9 mouse cellular contexts compared by ENCODE assay signal in genomic region chr19:37531200-37531845, GRCm38 (mm10). TPM values are rescaled to one million over a fixed set of nuclear protein-coding genes. Genes with fewer than 3 reads are reported as not detected.
DNase-seq lines count a peak whose midpoint lies in the region; ATAC-seq and TF ChIP-seq lines count a peak whose summit lies in the region.
"Had no signal": no experiment of that assay in that cellular context is flagged by ENCODE, and none has a peak within 500 bp of the region (broad histone marks: within the 10 kb centered on the region; RNA-seq: fewer than 3 reads in every experiment).

No protein-coding gene starts in this region.

- H3K27ac ChIP-seq in cerebellum, adult 2 months (ENCODE audit: insufficient read depth, low read length) = no peak overlapping the region
- H3K27ac ChIP-seq in liver, embryonic 11.5 days (ENCODE audit: low read depth, low read length) = no peak overlapping the region
- H3K27ac ChIP-seq: liver, embryonic 15.5 days had no signal

- no peaks in the 10 kb centered on the region for H3K4me1 ChIP-seq in cerebellum, adult 2 months (ENCODE audit: control insufficient read depth, insufficient read depth, low read length)
- peaks cover 17% of the 10 kb centered on the region for H3K4me1 ChIP-seq in liver, embryonic 11.5 days (replicated peaks; ENCODE audit: control insufficient read depth, insufficient read depth, low read length)

- no peaks in the 10 kb centered on the region for H3K9me3 ChIP-seq in liver, embryonic 11.5 days (ENCODE audit: control insufficient read depth, low read length)
- H3K9me3 ChIP-seq: liver, embryonic 15.5 days had no signal

- 53% methylated on average over 7 of the region's 7 CpGs for WGBS in cerebellum, adult 2 months
- WGBS in liver, embryonic 11.5 days = 54% methylated on average over 7 of the region's 7 CpGs

- no peak overlapping the region for H3K4me2 ChIP-seq in liver, embryonic 11.5 days
- H3K4me2 ChIP-seq: liver, embryonic 15.5 days had no signal

- DNase-seq in cerebellum, adult 2 months = no peak
- peak; percentile 54 for DNase-seq in liver
- DNase-seq in liver, embryonic 11.5 days (ENCODE audit: low spot score) = no peak
- DNase-seq in brain, embryonic 18.5 days (ENCODE audit: low read depth, low spot score) = peak; percentile 32
- no peak for DNase-seq in urinary bladder, postnatal 14 days (ENCODE audit: low spot score)
- DNase-seq in urinary bladder, adult 2 months (ENCODE audit: low spot score) = no peak

- no peaks in the 10 kb centered on the region for H3K36me3 ChIP-seq in liver, embryonic 11.5 days (ENCODE audit: control insufficient read depth, insufficient read depth, low read length)
- H3K36me3 ChIP-seq: liver, embryonic 15.5 days had no signal

- no peak overlapping the region for H3K9ac ChIP-seq in liver, embryonic 11.5 days (ENCODE audit: low read depth, low read length)
- H3K9ac ChIP-seq: liver, embryonic 15.5 days had no signal

- no peak for ATAC-seq in cerebellum, adult (ENCODE audit: insufficient number of reproducible peaks, low FRiP score, low TSS enrichment)
- ATAC-seq in liver, embryonic 11.5 days (replicated peaks; ENCODE audit: low FRiP score) = no peak
- ATAC-seq in megakaryocyte, adult 5-6 weeks (ENCODE audit: poor library complexity, severe bottlenecking) = peak; percentile 62

- TF ChIP-seq CTCF in cerebellum, adult 2 months (IDR thresholded peaks at IDR 0.05; ENCODE audit: borderline replicate concordance, insufficient read depth, low read depth, low read length) = peak; percentile 24; the same call in 1 of the 2 replicates

- no peaks in the 10 kb centered on the region; the same call in 1 of the 2 replicates for H3K27me3 ChIP-seq in cerebellum, adult 2 months (ENCODE audit: control insufficient read depth, insufficient read depth, low read length)
- no peaks in the 10 kb centered on the region for H3K27me3 ChIP-seq in liver, embryonic 11.5 days (replicated peaks; ENCODE audit: control insufficient read depth, insufficient read depth, low read length)
- H3K27me3 ChIP-seq: liver, embryonic 15.5 days had no signal

- H3K4me3 ChIP-seq in cerebellum, adult 2 months (replicated peaks; ENCODE audit: insufficient read depth, low read depth, low read length) = no peak overlapping the region
- H3K4me3 ChIP-seq in liver, embryonic 11.5 days (ENCODE audit: low read depth, low read length) = no peak overlapping the region
- H3K4me3 ChIP-seq: liver, embryonic 15.5 days had no signal

- no peak for TF ChIP-seq POLR2A in cerebellum, adult 2 months (IDR thresholded peaks at IDR 0.05; ENCODE audit: borderline replicate concordance, insufficient read depth, low read length)

RNA-seq across cellular contexts. Expression of gene Exoc6, which starts 18.9 kb away (rescaled TPM):
- 12.8 and 13.1 TPM in 2 replicates for polyA plus RNA-seq in cerebellum, adult 2 months (2012; rRNA removed)
- polyA plus RNA-seq in liver, embryonic 11.5 days (2014; fragmentation: Nextera tagmentation; extraction: Ambion mirVana) = 53.3 and 62.0 TPM in 2 replicates
- total RNA-seq in megakaryocyte, adult 5-6 weeks (2015) = 67.1 and 69.4 TPM in 2 replicates
- total RNA-seq in megakaryocyte, adult 5-6 weeks (2017) = 96.3 and 108 TPM in 2 replicates
- polyA plus RNA-seq in urinary bladder, adult 2 months (2012; rRNA removed) = 16.4 and 17.1 TPM in 2 replicates

Comparison
In these comparisons a context has a peak if more than half of its experiments do, and no peak if none do; other contexts are left out.
1. DNase-seq: peak in liver (single experiment) and brain, embryonic 18.5 days (single experiment); none in cerebellum, adult 2 months (0 of 2), liver, embryonic 11.5 days (single experiment), urinary bladder, postnatal 14 days (single experiment) and urinary bladder, adult 2 months (single experiment).